Mouse (Mus musculus) embryonic fibroblast, embryonic 13.5 days (primary cell): Measurements from ENCODE around the gene Rab11b.
"Not testable (repeated sequence)": the region's sequence is repeated elsewhere in the genome, so short reads cannot be mapped to it uniquely, and the experiment has no call there.

Experiments
- CTCF ChIP-seq: IDR thresholded peaks from 2 replicates; pipeline ENCODE4 v1.5.1; 2011; ENCODE audit warnings: mild to moderate bottlenecking, control low read depth, low read length, moderate library complexity, borderline replicate concordance; ENCODE audit not compliant: insufficient read depth
- POLR2A ChIP-seq: IDR thresholded peaks from 2 replicates; pipeline ENCODE4 v1.6.1; 2011; ENCODE audit warnings: low read depth, mild to moderate bottlenecking, control low read depth, low read length, moderate library complexity

GRCm38 (mm10) chr17:33733526-33733925 lies 26.8 kb downstream of the Rab11b start:
- TF ChIP-seq POLR2A, CTCF: not testable (repeated sequence)
